Mouse (Mus musculus) forebrain, embryonic 14.5 days (tissue): ENCODE measurements around the gene Def6. TPM values are rescaled to one million over a fixed set of nuclear protein-coding genes. Genes with fewer than 3 reads are reported as not detected.

Experiments used
- ATAC-seq: fragments of 200-750 bp; cut with Nextera tagmentation; 2 replicates; pipeline ENCODE4 v1.8.0; 2017; ENCODE audit warnings: mild to moderate bottlenecking, moderate library complexity
- DNase-seq: peaks from one replicate; pipeline ENCODE4 v3.0.0-alpha.2; 2015; ENCODE audit warnings: low spot score
- H3K27ac ChIP-seq: fragments of 300-500 bp; sonication (generic); 2 replicates; pipeline ENCODE4 v1.5.1; 2014; ENCODE audit warnings: low read depth, mild to moderate bottlenecking, control low read depth, low read length, moderate library complexity
- H3K27me3 ChIP-seq: fragments of 300-500 bp; sonication (generic); replicated peaks from 2 replicates; pipeline ENCODE4 v1.6.1; 2014; ENCODE audit warnings: low read length, control low read depth, mixed read lengths; ENCODE audit not compliant: control insufficient read depth, insufficient read depth
- H3K36me3 ChIP-seq: fragments of 300-500 bp; sonication (generic); 2 replicates; pipeline ENCODE4 v1.6.1; 2014; ENCODE audit warnings: low read length, control low read depth; ENCODE audit not compliant: control insufficient read depth, insufficient read depth
- H3K4me1 ChIP-seq: fragments of 300-500 bp; sonication (generic); 2 replicates; pipeline ENCODE4 v1.6.1; 2014; ENCODE audit warnings: antibody characterized with exemption, low read length, control low read depth; ENCODE audit not compliant: control insufficient read depth, insufficient read depth
- H3K4me2 ChIP-seq: fragments of 300-500 bp; sonication (generic); 2 replicates; pipeline ENCODE4 v1.6.1; 2014; ENCODE audit warnings: mild to moderate bottlenecking, control low read depth, low read length
- H3K4me3 ChIP-seq: fragments of 300-500 bp; sonication (generic); 2 replicates; pipeline ENCODE4 v1.5.1; 2014; ENCODE audit warnings: low read depth, low read length, control low read depth
- H3K9ac ChIP-seq: fragments of 300-500 bp; sonication (generic); 2 replicates; pipeline ENCODE4 v1.6.1; 2014; ENCODE audit warnings: mild to moderate bottlenecking, low read length, control low read depth, moderate library complexity
- H3K9me3 ChIP-seq: fragments of 300-500 bp; sonication (generic); replicated peaks from 2 replicates; pipeline ENCODE4 v1.6.1; 2016; ENCODE audit warnings: low read length, control low read depth, mixed read lengths; ENCODE audit not compliant: control insufficient read depth
- WGBS: fragments of 180-500 bp; shearing (Covaris S2); extraction: QIAGEN DNeasy Blood & Tissue Kit; methylation state at CpG from one replicate; pipeline ENCODE4 v1.1.7; 2014; 5-methylcytosine and 5-hydroxymethylcytosine counted together
- polyA plus RNA-seq: library from polyadenylated mRNA; unstranded; fragments of >200 nt; fragmentation: Nextera tagmentation; extraction: Ambion mirVana; gene quantifications from 2 replicates; pipeline ENCODE4 v1.2.1, GENCODE M21; 2014

Def6 gene
- polyA plus RNA-seq, 1 experiment from 2014 or later = 2.4 TPM

GRCm38 (mm10) chr17:28204052-28204720, 3.4 kb upstream of the Def6 start:
- Histone ChIP-seq H3K4me2 (no peak overlapping the region), H3K9me3 (no peaks in the 10 kb centered on the region), H3K27me3 (no peaks in the 10 kb centered on the region), H3K27ac (no peak overlapping the region), H3K4me1 (no peaks in the 10 kb centered on the region), H3K9ac (no peak overlapping the region), H3K36me3 (peaks cover 45% of the 10 kb centered on the region), H3K4me3 (no peak overlapping the region)
- ATAC-seq = peak; percentile 61; the same call in 1 of the 2 replicates
- 39% methylated on average over 14 of the region's 14 CpGs for WGBS
- peak; percentile 72 for DNase-seq

- WGBS = 90% methylated on average over 8 of the region's 8 CpGs
- H3K27ac ChIP-seq = no peak overlapping the region
Measured at GRCm38 (mm10) chr17:28205443-28205842, 2.1 kb upstream of the Def6 start.

GRCm38 (mm10) chr17:28207092-28207491, 486 bp upstream of the Def6 start:
- ATAC-seq = no peak
- Histone ChIP-seq H3K4me2 (no peak overlapping the region), H3K27me3 (no peaks in the 10 kb centered on the region), H3K27ac (no peak overlapping the region), H3K4me3 (no peak overlapping the region), H3K4me1 (no peaks in the 10 kb centered on the region), H3K36me3 (peaks cover 18% of the 10 kb centered on the region), H3K9ac (no peak overlapping the region), H3K9me3 (no peaks in the 10 kb centered on the region)
- DNase-seq = no peak
- 74% methylated on average over 8 of the region's 8 CpGs for WGBS

More at GRCm38 (mm10) chr17:28205443-28205842, 2.1 kb upstream of the Def6 start:
- no peaks in the 10 kb centered on the region for H3K9me3 ChIP-seq
- no peaks in the 10 kb centered on the region for H3K4me1 ChIP-seq
- no peaks in the 10 kb centered on the region for H3K27me3 ChIP-seq
- H3K4me2 ChIP-seq = no peak overlapping the region
- peaks cover 34% of the 10 kb centered on the region for H3K36me3 ChIP-seq
- H3K4me3 ChIP-seq = no peak overlapping the region
- ATAC-seq = no peak
- no peak for DNase-seq
- no peak overlapping the region for H3K9ac ChIP-seq

GRCm38 (mm10) chr17:28208314-28208612, 685 bp downstream of the Def6 start:
- ATAC-seq (no peak), DNase-seq (no peak)
- H3K4me1 ChIP-seq = no peaks in the 10 kb centered on the region
- H3K9me3 ChIP-seq = no peaks in the 10 kb centered on the region
- peaks cover 7% of the 10 kb centered on the region for H3K36me3 ChIP-seq
- no peak overlapping the region for H3K4me2 ChIP-seq
- no peak overlapping the region for H3K4me3 ChIP-seq
- no peak overlapping the region for H3K27ac ChIP-seq
- no peaks in the 10 kb centered on the region for H3K27me3 ChIP-seq
- no peak overlapping the region for H3K9ac ChIP-seq
- 91% methylated on average over 8 of the region's 8 CpGs for WGBS

- Histone ChIP-seq H3K9me3 (no peaks in the 10 kb centered on the region), H3K4me3 (no peak overlapping the region), H3K4me1 (no peaks in the 10 kb centered on the region), H3K4me2 (no peak overlapping the region), H3K27ac (no peak overlapping the region), H3K36me3 (peaks cover 6% of the 10 kb centered on the region; the same call in 1 of the 2 replicates), H3K27me3 (no peaks in the 10 kb centered on the region), H3K9ac (no peak overlapping the region)
- WGBS = 77% methylated on average over 4 of the region's 4 CpGs
- DNase-seq (no peak), ATAC-seq (no peak)
Measured at GRCm38 (mm10) chr17:28209457-28210110, 2.0 kb downstream of the Def6 start.

GRCm38 (mm10) chr17:28211921-28212341, 4.4 kb downstream of the Def6 start:
- Histone ChIP-seq H3K4me3 (no peak overlapping the region), H3K9me3 (no peaks in the 10 kb centered on the region), H3K27me3 (no peaks in the 10 kb centered on the region), H3K4me2 (no peak overlapping the region), H3K9ac (no peak overlapping the region), H3K36me3 (no peaks in the 10 kb centered on the region), H3K27ac (no peak overlapping the region), H3K4me1 (no peaks in the 10 kb centered on the region)
- no peak for ATAC-seq
- no peak for DNase-seq
- 74% methylated on average over 6 of the region's 6 CpGs for WGBS

GRCm38 (mm10) chr17:28212391-28212790, 4.8 kb downstream of the Def6 start:
- Histone ChIP-seq H3K9ac (no peak overlapping the region), H3K4me2 (no peak overlapping the region), H3K27ac (no peak overlapping the region), H3K9me3 (no peaks in the 10 kb centered on the region), H3K4me3 (no peak overlapping the region), H3K27me3 (no peaks in the 10 kb centered on the region), H3K4me1 (no peaks in the 10 kb centered on the region), H3K36me3 (no peaks in the 10 kb centered on the region)
- DNase-seq = no peak
- WGBS = 77% methylated on average over 9 of the region's 9 CpGs
- ATAC-seq = no peak

GRCm38 (mm10) chr17:28213236-28213635, 5.7 kb downstream of the Def6 start:
- no peak overlapping the region for H3K9ac ChIP-seq
- H3K4me2 ChIP-seq = no peak overlapping the region
- DNase-seq (no peak), ATAC-seq (no peak)
- no peaks in the 10 kb centered on the region for H3K4me1 ChIP-seq
- no peaks in the 10 kb centered on the region for H3K27me3 ChIP-seq
- no peaks in the 10 kb centered on the region for H3K9me3 ChIP-seq
- H3K4me3 ChIP-seq = no peak overlapping the region
- no peaks in the 10 kb centered on the region for H3K36me3 ChIP-seq
- H3K27ac ChIP-seq = no peak overlapping the region
- 22% methylated on average over 4 of the region's 4 CpGs for whole genome bisulfite sequencing

- H3K36me3 ChIP-seq = no peaks in the 10 kb centered on the region
- H3K9me3 ChIP-seq = no peaks in the 10 kb centered on the region
- H3K27ac ChIP-seq = no peak overlapping the region
- H3K27me3 ChIP-seq = no peaks in the 10 kb centered on the region
- H3K4me3 ChIP-seq = no peak overlapping the region
- no peak overlapping the region for H3K4me2 ChIP-seq
- no peak overlapping the region for H3K9ac ChIP-seq
- no peak for ATAC-seq
- no peak for DNase-seq
- 92% methylated on average over 9 of the region's 9 CpGs for WGBS
- H3K4me1 ChIP-seq = no peaks in the 10 kb centered on the region
Measured at GRCm38 (mm10) chr17:28216791-28217190, 9.2 kb downstream of the Def6 start.
